Comparison of ENCODE assay signal across 8 mouse cellular contexts in genomic region chr4:135889884-135890283, GRCm38 (mm10). TPM values are rescaled to one million over a fixed set of nuclear protein-coding genes. Genes with fewer than 3 reads are reported as not detected.
A peak's percentile ranks its signal among the peaks of the same experiment; 100 is the strongest.
DNase-seq lines count a peak whose midpoint lies in the region; ATAC-seq and TF ChIP-seq lines count a peak whose summit lies in the region.

No protein-coding gene starts in this region.

- 14% methylated on average over 4 of the region's 4 CpGs for WGBS in embryonic facial prominence, embryonic 13.5 days
- 2% methylated on average over 4 of the region's 4 CpGs for WGBS in heart, embryonic 10.5 days
- WGBS in liver, adult 2 months: 3% methylated on average over 4 of the region's 4 CpGs
- 6% methylated on average over 4 of the region's 4 CpGs for WGBS in neural tube, embryonic 12.5 days

- H3K9ac ChIP-seq in embryonic facial prominence, embryonic 13.5 days: no peak overlapping the region
- H3K9ac ChIP-seq in liver, adult 2 months (ENCODE audit: low read depth, low read length): no peak overlapping the region
- H3K9ac ChIP-seq in neural tube, embryonic 12.5 days: no peak overlapping the region

- no peak overlapping the region for H3K4me3 ChIP-seq in embryonic facial prominence, embryonic 13.5 days
- no peak overlapping the region for H3K4me3 ChIP-seq in heart, embryonic 10.5 days
- no peak overlapping the region for H3K4me3 ChIP-seq in liver, adult 2 months (ENCODE audit: insufficient read depth, low read depth, low read length)
- no peak overlapping the region for H3K4me3 ChIP-seq in neural tube, embryonic 12.5 days
- H3K4me3 ChIP-seq in testis, adult 2 months (ENCODE audit: control insufficient read depth, low read depth, low read length): no peak overlapping the region

- H3K27me3 ChIP-seq in embryonic facial prominence, embryonic 13.5 days: no peaks in the 10 kb centered on the region
- no peaks in the 10 kb centered on the region for H3K27me3 ChIP-seq in heart, embryonic 10.5 days (ENCODE audit: insufficient read depth, poor library complexity, severe bottlenecking)
- no peaks in the 10 kb centered on the region for H3K27me3 ChIP-seq in liver, adult 2 months (ENCODE audit: control insufficient read depth, insufficient read depth, low read length)
- H3K27me3 ChIP-seq in neural tube, embryonic 12.5 days (replicated peaks): no peaks in the 10 kb centered on the region
- no peaks in the 10 kb centered on the region for H3K27me3 ChIP-seq in testis, adult 2 months (ENCODE audit: control insufficient read depth, insufficient read depth, low read length)

- H3K27ac ChIP-seq in embryonic facial prominence, embryonic 13.5 days: no peak overlapping the region
- no peak overlapping the region for H3K27ac ChIP-seq in heart, embryonic 10.5 days
- H3K27ac ChIP-seq in liver, adult 2 months (replicated peaks; ENCODE audit: insufficient read depth, low read depth, low read length): no peak overlapping the region
- H3K27ac ChIP-seq in neural tube, embryonic 12.5 days: no peak overlapping the region
- no peak overlapping the region for H3K27ac ChIP-seq in testis, adult 2 months (ENCODE audit: control insufficient read depth, insufficient read depth, low read depth, low read length)

- no peak overlapping the region for H3K4me2 ChIP-seq in embryonic facial prominence, embryonic 13.5 days
- no peak overlapping the region for H3K4me2 ChIP-seq in neural tube, embryonic 12.5 days (replicated peaks)

- DNase-seq in CD4-positive helper T cell, adult 2 months (ENCODE audit: low read depth, low spot score): peak; percentile 83
- peak; percentile 89 for DNase-seq in adrenal gland, postnatal 14 days
- DNase-seq in heart, embryonic 10.5 days (ENCODE audit: low spot score): peak; percentile 87
- peak; percentile 84 for DNase-seq in kidney, adult 9 months
- DNase-seq in liver, adult 2 months (ENCODE audit: extremely low read depth, low read depth, low spot score): peak; percentile 64

- no peaks in the 10 kb centered on the region for H3K9me3 ChIP-seq in embryonic facial prominence, embryonic 13.5 days
- H3K9me3 ChIP-seq in heart, embryonic 10.5 days: no peaks in the 10 kb centered on the region
- H3K9me3 ChIP-seq in neural tube, embryonic 12.5 days: no peaks in the 10 kb centered on the region

- TF ChIP-seq CTCF in liver, adult 2 months (IDR thresholded peaks at IDR 0.05; ENCODE audit: low read depth, low read length): peak; percentile 97
- peak; percentile 77; the same call in 1 of the 2 replicates for TF ChIP-seq CTCF in testis, adult 2 months (IDR thresholded peaks at IDR 0.05; ENCODE audit: control insufficient read depth, insufficient read depth, insufficient replicate concordance, low read depth, low read length)

- H3K79me2 ChIP-seq in liver, adult 2 months (ENCODE audit: control insufficient read depth, insufficient read depth, low read length): no peaks in the 10 kb centered on the region

- no peak for TF ChIP-seq POLR2A in liver, adult 2 months (IDR thresholded peaks at IDR 0.05; ENCODE audit: extremely low read depth, insufficient read depth, low read length)
- TF ChIP-seq POLR2A in testis, adult 2 months (IDR thresholded peaks at IDR 0.05; ENCODE audit: control insufficient read depth, low read depth, low read length): no peak

- no peaks in the 10 kb centered on the region for H3K4me1 ChIP-seq in embryonic facial prominence, embryonic 13.5 days
- peaks cover 11% of the 10 kb centered on the region for H3K4me1 ChIP-seq in heart, embryonic 10.5 days
- H3K4me1 ChIP-seq in liver, adult 2 months (ENCODE audit: control insufficient read depth, insufficient read depth, low read length): no peaks in the 10 kb centered on the region
- H3K4me1 ChIP-seq in neural tube, embryonic 12.5 days: no peaks in the 10 kb centered on the region
- H3K4me1 ChIP-seq in testis, adult 2 months (ENCODE audit: control insufficient read depth, insufficient read depth, low read length): peaks cover 11% of the 10 kb centered on the region

- ATAC-seq in embryonic facial prominence, embryonic 13.5 days (ENCODE audit: insufficient number of reproducible peaks, insufficient read depth, low FRiP score, low TSS enrichment, low read depth): 0 out of 2 replicates have a peak, but pooled peaks have one; percentile 52
- peak; percentile 63; the same call in 1 of the 2 replicates for ATAC-seq in neural tube, embryonic 12.5 days (ENCODE audit: low FRiP score, low read depth)

- no peaks in the 10 kb centered on the region for H3K36me3 ChIP-seq in embryonic facial prominence, embryonic 13.5 days
- no peaks in the 10 kb centered on the region for H3K36me3 ChIP-seq in heart, embryonic 10.5 days
- H3K36me3 ChIP-seq in liver, adult 2 months (ENCODE audit: control insufficient read depth, insufficient read depth, low read length): no peaks in the 10 kb centered on the region
- no peaks in the 10 kb centered on the region for H3K36me3 ChIP-seq in neural tube, embryonic 12.5 days
- H3K36me3 ChIP-seq in testis, adult 2 months (ENCODE audit: control insufficient read depth, insufficient read depth, low read length): no peaks in the 10 kb centered on the region

RNA-seq across cellular contexts. Expression of gene Cnr2, which starts 5.3 kb away (rescaled TPM):
- total RNA-seq in adrenal gland, postnatal 14 days (2021): 1.9 and 4.7 TPM in 2 replicates
- 0.51 and 0.55 TPM in 2 replicates for polyA plus RNA-seq in embryonic facial prominence, embryonic 13.5 days (2015; fragmentation: Nextera tagmentation; extraction: Ambion mirVana)
- 0.60 and 1.4 TPM in 2 replicates for polyA plus RNA-seq in heart, embryonic 10.5 days (2016; fragmentation: Nextera tagmentation; extraction: Ambion mirVana)
- 3.0 and 3.9 TPM in 2 replicates for total RNA-seq in liver, adult 2 months (2014; rRNA removed)
- polyA plus RNA-seq in liver, adult 2 months (2012; rRNA removed): 1.4 and 2.1 TPM in 2 replicates
- 0.32 and 0.34 TPM in 2 replicates for polyA plus RNA-seq in neural tube, embryonic 12.5 days (2016; fragmentation: Nextera tagmentation; extraction: Ambion mirVana)
- 0.38 and 0.51 TPM in 2 replicates for polyA plus RNA-seq in testis, adult 2 months (2012; rRNA removed)

RNA-seq across cellular contexts. Expression of gene Pnrc2, which starts 16.2 kb away (rescaled TPM):
- total RNA-seq in adrenal gland, postnatal 14 days (2021): 110 and 149 TPM in 2 replicates
- 183 and 196 TPM in 2 replicates for polyA plus RNA-seq in embryonic facial prominence, embryonic 13.5 days (2015; fragmentation: Nextera tagmentation; extraction: Ambion mirVana)
- polyA plus RNA-seq in heart, embryonic 10.5 days (2016; fragmentation: Nextera tagmentation; extraction: Ambion mirVana): 121 and 150 TPM in 2 replicates
- total RNA-seq in liver, adult 2 months (2014; rRNA removed): 37.3 and 56.5 TPM in 2 replicates
- polyA plus RNA-seq in liver, adult 2 months (2012; rRNA removed): 6.7 and 12.2 TPM in 2 replicates
- polyA plus RNA-seq in neural tube, embryonic 12.5 days (2016; fragmentation: Nextera tagmentation; extraction: Ambion mirVana): 145 and 154 TPM in 2 replicates
- 6.4 and 7.4 TPM in 2 replicates for polyA plus RNA-seq in testis, adult 2 months (2012; rRNA removed)

RNA-seq across cellular contexts. Expression of gene Fuca1, which starts 30.7 kb away (rescaled TPM):
- 90.1 and 94.3 TPM in 2 replicates for total RNA-seq in adrenal gland, postnatal 14 days (2021)
- polyA plus RNA-seq in embryonic facial prominence, embryonic 13.5 days (2015; fragmentation: Nextera tagmentation; extraction: Ambion mirVana): 66.6 and 75.1 TPM in 2 replicates
- polyA plus RNA-seq in heart, embryonic 10.5 days (2016; fragmentation: Nextera tagmentation; extraction: Ambion mirVana): 44.2 and 51.2 TPM in 2 replicates
- total RNA-seq in liver, adult 2 months (2014; rRNA removed): 45.7 and 46.4 TPM in 2 replicates
- polyA plus RNA-seq in liver, adult 2 months (2012; rRNA removed): 54.9 and 58.7 TPM in 2 replicates
- 48.2 and 53.6 TPM in 2 replicates for polyA plus RNA-seq in neural tube, embryonic 12.5 days (2016; fragmentation: Nextera tagmentation; extraction: Ambion mirVana)
- polyA plus RNA-seq in testis, adult 2 months (2012; rRNA removed): 76.9 and 84.0 TPM in 2 replicates

RNA-seq across cellular contexts. Expression of gene Srsf10, which starts 34.3 kb away (rescaled TPM):
- 119 and 125 TPM in 2 replicates for total RNA-seq in adrenal gland, postnatal 14 days (2021)
- 324 and 327 TPM in 2 replicates for polyA plus RNA-seq in embryonic facial prominence, embryonic 13.5 days (2015; fragmentation: Nextera tagmentation; extraction: Ambion mirVana)
- 188 and 227 TPM in 2 replicates for polyA plus RNA-seq in heart, embryonic 10.5 days (2016; fragmentation: Nextera tagmentation; extraction: Ambion mirVana)
- total RNA-seq in liver, adult 2 months (2014; rRNA removed): 32.9 and 37.0 TPM in 2 replicates
- 31.3 and 36.4 TPM in 2 replicates for polyA plus RNA-seq in liver, adult 2 months (2012; rRNA removed)
- polyA plus RNA-seq in neural tube, embryonic 12.5 days (2016; fragmentation: Nextera tagmentation; extraction: Ambion mirVana): 279 and 303 TPM in 2 replicates
- polyA plus RNA-seq in testis, adult 2 months (2012; rRNA removed): 72.8 and 76.8 TPM in 2 replicates

RNA-seq across cellular contexts. Expression of gene Hmgcl, which starts 56.4 kb away (rescaled TPM):
- 64.6 and 76.0 TPM in 2 replicates for total RNA-seq in adrenal gland, postnatal 14 days (2021)
- 80.3 and 82.0 TPM in 2 replicates for polyA plus RNA-seq in embryonic facial prominence, embryonic 13.5 days (2015; fragmentation: Nextera tagmentation; extraction: Ambion mirVana)
- 67.5 and 77.1 TPM in 2 replicates for polyA plus RNA-seq in heart, embryonic 10.5 days (2016; fragmentation: Nextera tagmentation; extraction: Ambion mirVana)
- 179 and 187 TPM in 2 replicates for total RNA-seq in liver, adult 2 months (2014; rRNA removed)
- polyA plus RNA-seq in liver, adult 2 months (2012; rRNA removed): 266 and 291 TPM in 2 replicates
- polyA plus RNA-seq in neural tube, embryonic 12.5 days (2016; fragmentation: Nextera tagmentation; extraction: Ambion mirVana): 55.9 and 56.6 TPM in 2 replicates
- 10.2 and 11.6 TPM in 2 replicates for polyA plus RNA-seq in testis, adult 2 months (2012; rRNA removed)
